Mouse (Mus musculus): ENCODE measurements around the gene Uchl1. TPM values are rescaled to one million over a fixed set of nuclear protein-coding genes. Genes with fewer than 3 reads are reported as not detected.

The Uchl1 gene
- total RNA-seq (2021), result 1 to 10 TPM; 7.4 to 8.2 TPM

- no peak for DNase-seq (ENCODE audit: low spot score)
- intact Hi-C loops (cut with DNase I), result no loop called here
Observed at GRCm38 (mm10) chr5:66675983-66676382, at the start of gene Uchl1. TSS of gene Uchl1 (plus strand) at chr5:66676091.

DNA sequence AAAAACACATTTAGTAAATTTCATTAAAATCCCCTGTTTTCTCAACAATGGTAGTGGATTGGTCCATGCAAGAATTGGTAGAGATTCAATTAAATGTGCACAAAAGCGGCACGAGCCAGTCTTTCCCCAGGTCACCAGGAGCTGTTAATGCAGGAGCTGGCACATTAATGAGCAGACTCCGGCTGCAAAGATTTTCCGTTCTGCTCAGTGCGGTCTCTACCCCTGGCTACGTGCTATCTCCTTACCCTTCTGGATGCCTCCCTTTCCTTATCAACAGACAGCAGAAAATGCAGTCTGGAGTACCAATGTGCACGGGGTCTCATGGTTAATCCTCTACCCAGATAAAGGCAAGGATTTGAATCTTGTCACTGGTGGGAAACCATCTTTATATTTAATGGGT lies 48.1 kb upstream of the Uchl1 start:
- intact Hi-C loops (cut with DNase I), result no loop called here
- no peak for DNase-seq (ENCODE audit: low spot score)

- intact Hi-C loops (cut with DNase I), result no loop called here
Observed at GRCm38 (mm10) chr5:66635459-66636079, 40.3 kb upstream of the Uchl1 start.

DNA sequence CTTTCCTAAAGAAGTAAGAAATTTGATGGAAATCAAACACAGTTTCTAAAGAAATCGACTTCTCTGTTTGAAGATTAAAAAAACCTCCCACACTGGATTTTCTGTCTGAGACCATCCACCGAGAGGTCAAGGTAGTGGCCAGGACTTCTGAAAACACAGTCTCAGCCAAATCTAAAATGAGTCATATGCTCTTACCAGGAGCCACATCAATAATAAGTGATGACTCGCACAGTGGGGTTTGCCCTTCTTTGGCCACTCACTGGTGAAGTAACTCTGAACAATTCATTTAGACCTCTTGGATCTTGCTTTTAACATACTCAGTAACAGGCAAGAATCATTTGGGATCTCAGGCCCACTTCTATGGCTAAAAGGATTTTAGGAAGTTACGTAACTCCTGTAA lies 33.7 kb upstream of the Uchl1 start:
- intact Hi-C loops (cut with DNase I), result no loop called here
- no peak for DNase-seq (ENCODE audit: low spot score)

More at GRCm38 (mm10) chr5:66635459-66636079, 40.3 kb upstream of the Uchl1 start:
- no peak for DNase-seq (ENCODE audit: low spot score)

DNA sequence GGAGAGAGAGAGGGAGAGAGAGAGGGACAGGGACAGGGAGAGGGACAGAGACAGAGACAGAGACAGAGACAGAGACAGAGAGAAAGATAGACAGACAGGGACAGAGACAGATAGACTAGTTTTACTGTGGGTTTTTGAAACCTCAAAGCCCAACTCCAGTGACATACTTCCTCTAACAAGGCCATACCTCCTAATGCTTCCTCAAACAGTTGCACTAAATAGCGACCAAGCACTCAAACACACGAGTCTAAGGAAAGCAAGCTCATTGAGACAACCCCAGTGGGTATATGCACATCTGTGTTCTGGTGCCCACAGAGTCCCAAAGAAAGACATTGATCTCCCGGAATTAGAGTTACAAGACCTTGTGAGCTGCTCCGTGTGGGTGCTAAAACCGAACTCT lies 32.6 kb upstream of the Uchl1 start:
- no peak for DNase-seq (ENCODE audit: low spot score)
- intact Hi-C loops (cut with DNase I), result no loop called here

- no peak for DNase-seq (ENCODE audit: low spot score)
- intact Hi-C loops (cut with DNase I), result no loop called here
Observed at GRCm38 (mm10) chr5:66647504-66647903, 28.4 kb upstream of the Uchl1 start.

GRCm38 (mm10) chr5:66654220-66654619 lies 21.7 kb upstream of the Uchl1 start:
- intact Hi-C loops (cut with DNase I), result no loop called here
- DNase-seq (ENCODE audit: low spot score), result peak; percentile 34

DNA sequence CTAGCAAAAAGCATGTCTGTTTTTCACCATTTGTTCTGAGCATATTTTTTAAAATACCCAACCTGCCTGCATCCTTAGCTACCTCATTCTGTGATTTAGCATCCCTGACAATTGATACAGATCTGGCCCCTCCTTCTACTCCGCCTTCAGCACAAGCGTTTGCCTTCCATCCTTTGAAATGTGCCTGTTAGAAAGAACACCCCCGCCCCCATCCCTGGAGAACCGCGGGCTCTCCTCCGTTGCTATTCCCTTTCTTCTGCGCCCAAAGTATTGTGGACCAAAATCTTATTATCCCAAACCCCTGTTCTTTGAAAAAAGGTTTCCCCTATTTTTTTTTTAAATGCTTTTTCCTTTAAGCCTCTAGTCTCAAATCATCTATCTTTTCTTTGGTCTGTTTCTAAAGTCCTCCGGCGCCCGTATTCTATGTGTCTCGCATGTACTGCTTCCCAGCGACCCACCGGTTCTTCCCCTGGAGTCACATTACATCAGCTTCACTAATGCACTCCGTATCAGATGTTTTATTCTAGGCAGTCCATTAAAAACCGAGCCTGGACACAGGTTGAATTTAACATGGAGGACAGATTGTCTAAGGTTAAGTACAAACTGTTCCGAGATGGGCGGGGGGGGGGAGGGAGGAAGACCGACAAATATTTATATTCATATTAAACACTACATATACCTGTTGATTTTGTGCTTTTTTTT lies 551 bp upstream of the Uchl1 start:
- intact Hi-C loops (cut with DNase I), result no loop called here
- DNase-seq (ENCODE audit: low spot score), result no peak

- intact Hi-C loops (cut with DNase I), result no loop called here
- no peak for DNase-seq (ENCODE audit: low spot score)
Observed at GRCm38 (mm10) chr5:66676457-66677117, 696 bp downstream of the Uchl1 start.

DNA sequence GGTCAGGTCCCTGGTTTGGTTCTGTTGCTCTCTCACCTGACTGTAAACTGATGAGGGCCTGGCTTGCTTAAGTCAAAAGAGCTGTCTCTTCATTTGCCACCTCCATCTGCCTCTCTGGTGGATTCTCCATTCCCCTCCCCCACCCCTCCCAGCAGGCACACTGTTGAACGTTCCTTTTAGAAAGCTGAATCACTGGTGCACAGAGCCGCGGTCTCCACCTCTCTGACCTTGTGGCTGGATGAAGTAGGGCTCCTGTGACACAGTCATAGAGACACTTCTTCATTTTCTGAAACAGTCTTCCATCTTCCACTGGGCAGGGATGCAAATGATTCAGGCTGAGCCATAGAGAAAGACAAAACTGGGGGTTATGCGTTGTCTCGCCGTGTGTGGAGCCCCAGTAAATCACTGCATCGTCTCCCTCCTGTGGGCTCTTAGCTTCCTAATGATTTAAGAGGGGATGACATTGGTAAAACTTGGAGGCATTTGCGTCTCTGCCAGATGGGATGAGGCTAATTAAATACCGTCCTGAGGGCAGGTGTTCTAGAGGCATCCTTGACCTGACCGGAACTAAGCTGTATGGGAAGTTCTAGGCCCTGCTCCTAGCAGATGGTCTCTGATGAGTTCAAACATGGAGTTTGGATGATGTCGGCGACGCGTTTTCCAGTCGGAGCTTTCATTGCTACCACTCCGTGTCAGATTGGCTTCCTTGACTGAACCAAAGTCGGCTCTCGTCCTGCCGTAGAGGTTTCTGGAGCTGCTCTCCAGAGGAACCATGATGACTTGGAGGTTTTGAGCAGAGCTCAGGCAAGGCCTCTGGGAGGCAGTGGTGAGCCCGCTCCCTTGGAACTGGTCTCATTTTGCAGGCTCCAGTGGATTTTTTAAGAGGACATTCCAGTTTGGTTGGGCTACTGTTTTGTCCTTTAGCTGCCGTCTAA lies 1.8 kb downstream of the Uchl1 start:
- DNase-seq (ENCODE audit: low spot score), result no peak
- intact Hi-C loops (cut with DNase I), result no loop called here

- no peak for DNase-seq (ENCODE audit: low spot score)
- intact Hi-C loops (cut with DNase I), result no loop called here
Observed at GRCm38 (mm10) chr5:66679222-66679621, 3.3 kb downstream of the Uchl1 start.

DNA sequence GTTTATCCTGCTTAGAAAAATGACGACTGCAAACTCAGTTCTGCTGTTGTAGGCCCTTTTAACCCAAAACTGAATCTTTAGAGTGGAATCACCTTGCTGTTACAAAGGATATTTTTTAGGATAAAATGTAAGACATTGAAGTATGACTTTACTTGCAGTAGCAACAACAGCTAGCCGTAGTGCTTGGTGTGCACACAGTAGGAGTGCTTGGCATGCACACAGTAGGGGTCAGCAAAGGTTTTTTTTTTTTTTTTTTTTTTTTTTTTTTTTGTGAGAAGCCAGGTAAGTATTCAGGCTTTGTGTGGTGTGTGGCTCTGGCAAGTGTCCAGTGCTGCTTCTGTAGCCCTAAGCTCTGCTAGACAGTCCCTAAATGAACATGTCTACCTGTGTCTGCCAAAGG lies 10.0 kb downstream of the Uchl1 start:
- intact Hi-C loops (cut with DNase I), result no loop called here

GRCm38 (mm10) chr5:66686863-66687262 lies 11.0 kb downstream of the Uchl1 start:
- DNase-seq (ENCODE audit: low spot score), result no peak
- intact Hi-C loops (cut with DNase I), result no loop called here

More for the DNA sequence above, 10.0 kb downstream of the Uchl1 start:
- DNase-seq (ENCODE audit: low spot score), result no peak

DNA sequence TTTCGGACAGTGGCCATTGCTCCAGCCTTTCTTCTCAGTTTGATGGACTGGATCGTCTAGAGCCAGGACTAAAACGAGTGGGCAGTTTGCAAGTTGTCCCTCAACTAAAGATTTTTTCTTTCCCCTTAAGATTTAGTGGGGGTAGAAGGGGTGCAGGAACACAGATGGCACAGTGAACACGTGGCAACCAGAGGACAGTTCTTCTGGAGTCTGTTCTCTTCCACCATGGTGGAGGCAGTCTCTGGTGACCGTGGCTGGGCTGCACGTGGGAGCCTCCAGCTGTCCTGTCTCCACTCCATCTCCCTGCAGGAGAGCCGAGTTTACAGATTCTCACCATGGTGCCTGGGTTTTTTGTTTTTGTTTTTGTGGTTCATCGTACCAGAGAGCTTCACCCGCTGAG lies 11.8 kb downstream of the Uchl1 start:
- no peak for DNase-seq (ENCODE audit: low spot score)
- intact Hi-C loops (cut with DNase I), result no loop called here

DNA sequence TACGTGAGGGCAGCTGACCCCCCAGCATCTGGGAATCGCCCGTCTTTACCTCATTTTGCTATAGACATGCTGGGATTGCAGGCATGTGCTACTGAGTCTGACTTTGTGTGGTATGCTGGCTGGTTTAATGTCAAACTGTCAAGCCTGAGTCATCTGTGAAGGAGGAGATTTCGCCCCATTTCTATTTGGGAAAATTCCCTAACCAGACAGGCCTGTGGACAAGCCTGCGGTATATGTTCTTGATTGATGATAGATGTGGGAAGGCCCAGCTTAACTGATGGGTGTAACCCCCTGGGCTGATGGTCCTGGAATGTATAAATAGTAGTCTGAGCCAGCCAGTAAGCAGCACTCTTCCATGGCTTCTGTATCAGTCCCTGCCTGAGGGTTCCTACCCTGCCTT lies 12.4 kb downstream of the Uchl1 start:
- intact Hi-C loops (cut with DNase I), result no loop called here
- DNase-seq (ENCODE audit: low spot score), result no peak

GRCm38 (mm10) chr5:66689796-66690195 lies 13.9 kb downstream of the Uchl1 start:
- DNase-seq (ENCODE audit: low spot score), result no peak
- intact Hi-C loops (cut with DNase I), result no loop called here

DNA sequence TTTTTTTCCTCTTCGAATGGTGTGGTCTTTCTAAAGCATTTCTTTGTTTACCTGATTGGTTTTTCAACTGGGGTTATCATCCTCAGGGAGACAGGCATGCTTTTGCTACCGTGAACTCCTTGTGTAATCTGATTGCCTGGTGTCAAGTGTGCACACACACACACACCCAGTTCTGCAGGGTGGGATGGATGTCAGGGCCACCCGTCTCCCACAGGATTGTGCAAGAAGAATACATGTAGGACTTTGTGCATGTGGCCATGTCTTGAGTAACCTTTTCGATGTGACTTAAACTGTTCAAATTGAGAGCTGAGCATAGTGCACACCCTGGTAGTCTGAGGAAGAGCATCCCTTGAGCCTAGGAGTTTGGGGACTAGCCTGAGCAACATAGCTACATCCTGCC lies 17.3 kb downstream of the Uchl1 start:
- intact Hi-C loops (cut with DNase I), result no loop called here
- no peak for DNase-seq (ENCODE audit: low spot score)

- intact Hi-C loops (cut with DNase I), result loop anchor here (1.0 to 5.0 kb wide), 3 partner anchors 300 to 535 kb away; no protein-coding TSS in a partner anchor
- DNase-seq (ENCODE audit: low spot score), result no peak
Observed at GRCm38 (mm10) chr5:66697119-66697518, 21.2 kb downstream of the Uchl1 start.

- no peak for DNase-seq (ENCODE audit: low spot score)
- intact Hi-C loops (cut with DNase I), result loop anchor here (5.0 kb wide), 1 partner anchor 297 kb away; no protein-coding TSS in a partner anchor
Observed at GRCm38 (mm10) chr5:66699911-66700310, 24.0 kb downstream of the Uchl1 start.

DNA sequence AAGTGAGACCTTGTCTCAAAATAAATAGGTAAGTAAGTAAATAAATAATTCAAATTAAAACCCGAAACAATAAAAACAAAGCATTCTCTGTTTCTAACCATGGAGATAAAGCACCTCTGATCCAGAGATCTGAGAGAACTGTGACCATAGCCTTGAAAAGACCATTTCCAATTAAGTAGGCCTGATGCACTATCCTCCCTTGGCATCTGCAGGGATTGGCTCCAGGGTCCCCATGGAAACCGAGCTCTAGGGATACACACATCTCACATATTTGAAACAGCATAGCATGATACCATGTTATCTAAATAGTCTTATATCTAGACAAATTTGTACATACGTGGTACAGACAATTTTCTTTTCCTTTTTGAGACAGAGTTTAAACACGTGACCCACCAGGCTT lies 26.1 kb downstream of the Uchl1 start:
- intact Hi-C loops (cut with DNase I), result no loop called here
- no peak for DNase-seq (ENCODE audit: low spot score)
